Mouse (Mus musculus) midbrain, embryonic 12.5 days (tissue): ENCODE results near the gene Neurl3. TPM values are rescaled to one million over a fixed set of nuclear protein-coding genes. Genes with fewer than 3 reads are reported as not detected.

ENCODE experiments used
- ATAC-seq: fragments of 200-750 bp; cut with Nextera tagmentation; 2 replicates; pipeline ENCODE4 v1.8.0; 2017; ENCODE audit warnings: low read depth, moderate TSS enrichment, moderate library complexity; ENCODE audit not compliant: low FRiP score
- H3K27ac ChIP-seq: fragments of 300-500 bp; sonication (generic); replicated peaks from 2 replicates; pipeline ENCODE4 v1.5.1; 2016; ENCODE audit warnings: mild to moderate bottlenecking
- H3K27me3 ChIP-seq: fragments of 300-500 bp; sonication (generic); 2 replicates; pipeline ENCODE4 v1.6.1; 2016; ENCODE audit warnings: mild to moderate bottlenecking
- H3K36me3 ChIP-seq: fragments of 300-500 bp; sonication (generic); 2 replicates; pipeline ENCODE4 v1.6.1; 2016
- H3K4me1 ChIP-seq: fragments of 300-500 bp; sonication (generic); 2 replicates; pipeline ENCODE4 v1.6.1; 2016
- H3K4me2 ChIP-seq: fragments of 300-500 bp; sonication (generic); replicated peaks from 2 replicates; pipeline ENCODE4 v1.6.1; 2016; ENCODE audit warnings: mild to moderate bottlenecking, moderate library complexity
- H3K4me3 ChIP-seq: fragments of 300-500 bp; sonication (generic); 2 replicates; pipeline ENCODE4 v1.5.1; 2016; ENCODE audit warnings: mild to moderate bottlenecking
- H3K9ac ChIP-seq: fragments of 300-500 bp; sonication (generic); replicated peaks from 2 replicates; pipeline ENCODE4 v1.6.1; 2016; ENCODE audit warnings: mild to moderate bottlenecking, moderate library complexity
- H3K9me3 ChIP-seq: fragments of 300-500 bp; sonication (generic); 2 replicates; pipeline ENCODE4 v1.6.1; 2016; ENCODE audit warnings: mild to moderate bottlenecking
- WGBS: fragments of 180-500 bp; shearing (Covaris S2); methylation state at CpG from one replicate; pipeline ENCODE4 v1.1.7; 2016; 5-methylcytosine and 5-hydroxymethylcytosine counted together
- polyA plus RNA-seq: library from polyadenylated mRNA; unstranded; fragments of >200 nt; fragmentation: Nextera tagmentation; extraction: Ambion mirVana; gene quantifications from 2 replicates; pipeline ENCODE4 v1.2.1, GENCODE M21; 2016

The Neurl3 gene
- polyA plus RNA-seq: 0.31 and 0.43 TPM in 2 replicates

DNA sequence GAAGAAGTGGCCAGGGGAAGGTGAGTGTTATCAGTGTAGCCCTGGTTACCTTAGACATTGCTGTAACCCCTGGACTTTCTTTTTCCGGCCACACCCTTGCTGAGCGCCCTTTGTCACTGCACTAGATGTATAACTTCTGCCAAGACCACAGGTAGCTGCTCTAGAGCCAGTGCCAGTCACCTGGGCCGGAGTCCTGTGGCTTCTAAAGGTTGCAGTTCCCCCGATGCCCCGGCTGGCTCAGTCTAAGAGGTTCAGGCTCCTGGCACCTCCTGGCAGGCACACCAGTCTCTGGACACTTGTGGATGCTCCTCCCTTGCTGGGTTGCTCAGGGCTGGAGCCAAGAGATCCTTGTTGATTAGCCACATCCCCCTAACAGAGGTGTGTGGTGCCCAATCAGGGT, at the start of gene Neurl3:
TSS of gene Neurl3 (minus strand) at position 225 of the 400 bp plus-strand sequence.
- H3K27ac ChIP-seq: no peak within 1 kb of the TSS
- 87% methylated on average over 5 of the region's 5 CpGs for whole genome bisulfite sequencing

DNA sequence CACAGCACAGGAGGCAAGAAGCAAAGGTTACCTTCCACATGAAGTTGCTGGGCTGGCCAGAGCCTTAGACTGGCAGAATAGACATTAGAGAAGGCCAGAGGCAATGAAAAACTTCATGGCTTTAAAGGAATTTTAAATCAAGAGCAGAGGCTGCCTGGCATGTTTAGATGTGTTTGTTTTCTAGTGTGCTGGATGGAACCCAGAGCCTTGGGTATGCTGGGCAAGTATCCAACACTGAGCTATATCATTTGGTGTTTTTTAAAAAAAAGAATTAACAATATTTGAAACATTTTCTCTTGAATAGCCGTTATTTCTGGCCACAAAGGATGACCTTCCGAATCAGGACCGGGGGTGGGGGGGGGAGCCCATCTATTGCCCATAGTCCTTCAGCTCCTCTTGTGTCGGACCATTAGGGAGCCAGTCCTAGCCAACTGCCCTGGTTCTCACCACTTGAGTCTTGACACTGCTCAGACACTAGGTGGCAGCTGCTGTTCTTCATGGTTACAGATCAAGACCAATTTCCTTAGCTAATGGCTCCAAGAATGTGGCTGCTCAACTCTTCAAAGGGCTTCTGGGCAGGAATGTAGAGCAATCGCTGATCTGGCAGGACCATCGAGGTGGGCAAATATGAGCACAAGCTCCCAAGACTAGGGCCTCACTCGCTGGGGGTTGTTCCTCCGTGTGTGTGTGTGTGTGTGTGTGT, 49.4 kb upstream of the Neurl3 start:
- H3K4me3 ChIP-seq: no peak overlapping the region
- H3K9me3 ChIP-seq: no peaks in the 10 kb centered on the region
- no peaks in the 10 kb centered on the region for H3K27me3 ChIP-seq
- no peak overlapping the region for H3K9ac ChIP-seq
- H3K36me3 ChIP-seq: 0 out of 2 replicates have a peak, but pooled peaks cover 5% of the 10 kb centered on the region
- WGBS: 53% methylated on average over 8 of the region's 8 CpGs
- peak; percentile 72; the same call in 1 of the 2 replicates for ATAC-seq
- H3K4me2 ChIP-seq: no peak overlapping the region
- H3K27ac ChIP-seq: no peak overlapping the region
- H3K4me1 ChIP-seq: no peaks in the 10 kb centered on the region

More for the DNA sequence above, at the start of gene Neurl3:
- peaks cover 20% of the 10 kb centered on the region for H3K27me3 ChIP-seq
- H3K4me1 ChIP-seq: no peaks in the 10 kb centered on the region
- no peak within 1 kb of the TSS for H3K9ac ChIP-seq
- H3K4me3 ChIP-seq: no peak within 1 kb of the TSS
- no peak for ATAC-seq
- H3K4me2 ChIP-seq: no peak within 1 kb of the TSS
- no peaks in the 10 kb centered on the region for H3K9me3 ChIP-seq
- H3K36me3 ChIP-seq: no peaks in the 10 kb centered on the region

- Histone ChIP-seq H3K4me1 (no peaks in the 10 kb centered on the region), H3K9ac (no peak overlapping the region), H3K36me3 (0 out of 2 replicates have a peak, but pooled peaks cover 5% of the 10 kb centered on the region), H3K4me3 (no peak overlapping the region), H3K27me3 (0 out of 2 replicates have a peak, but pooled peaks cover 2% of the 10 kb centered on the region), H3K27ac (no peak overlapping the region), H3K4me2 (no peak overlapping the region), H3K9me3 (no peaks in the 10 kb centered on the region)
- 73% methylated on average over 9 of the region's 9 CpGs for WGBS
- no peak for ATAC-seq
These were observed 48.6 kb upstream of the Neurl3 start for GRCm38 (mm10) chr1:36323076-36323475.

- Histone ChIP-seq H3K4me2 (no peak overlapping the region), H3K4me1 (no peaks in the 10 kb centered on the region), H3K9ac (no peak overlapping the region), H3K4me3 (no peak overlapping the region), H3K27ac (no peak overlapping the region), H3K9me3 (no peaks in the 10 kb centered on the region), H3K36me3 (no peaks in the 10 kb centered on the region), H3K27me3 (0 out of 2 replicates have a peak, but pooled peaks cover 5% of the 10 kb centered on the region)
- WGBS: 76% methylated on average over 11 of the region's 11 CpGs
- ATAC-seq: no peak
These were observed 47.5 kb upstream of the Neurl3 start for GRCm38 (mm10) chr1:36321829-36322573.

GRCm38 (mm10) chr1:36321164-36321563, 46.7 kb upstream of the Neurl3 start:
- H3K9me3 ChIP-seq: no peaks in the 10 kb centered on the region
- 0 out of 2 replicates have a peak, but pooled peaks cover 5% of the 10 kb centered on the region for H3K27me3 ChIP-seq
- H3K9ac ChIP-seq: no peak overlapping the region
- no peaks in the 10 kb centered on the region for H3K36me3 ChIP-seq
- no peak overlapping the region for H3K27ac ChIP-seq
- H3K4me2 ChIP-seq: no peak overlapping the region
- WGBS: 86% methylated on average over 2 of the region's 2 CpGs
- no peak overlapping the region for H3K4me3 ChIP-seq
- H3K4me1 ChIP-seq: no peaks in the 10 kb centered on the region
- ATAC-seq: no peak

GRCm38 (mm10) chr1:36315776-36316100, 41.3 kb upstream of the Neurl3 start:
- ATAC-seq: no peak
- no peak overlapping the region for H3K4me3 ChIP-seq
- 89% methylated on average over 2 of the region's 2 CpGs for WGBS
- no peaks in the 10 kb centered on the region for H3K9me3 ChIP-seq
- H3K27me3 ChIP-seq: 0 out of 2 replicates have a peak, but pooled peaks cover 5% of the 10 kb centered on the region
- H3K4me1 ChIP-seq: no peaks in the 10 kb centered on the region
- H3K36me3 ChIP-seq: no peaks in the 10 kb centered on the region
- no peak overlapping the region for H3K9ac ChIP-seq
- no peak overlapping the region for H3K27ac ChIP-seq
- no peak overlapping the region for H3K4me2 ChIP-seq

GRCm38 (mm10) chr1:36314959-36315775, 40.7 kb upstream of the Neurl3 start:
- Histone ChIP-seq H3K36me3 (no peaks in the 10 kb centered on the region), H3K4me3 (no peak overlapping the region), H3K9me3 (no peaks in the 10 kb centered on the region), H3K27me3 (peaks cover 7% of the 10 kb centered on the region; the same call in 1 of the 2 replicates), H3K27ac (no peak overlapping the region), H3K9ac (no peak overlapping the region), H3K4me2 (no peak overlapping the region), H3K4me1 (no peaks in the 10 kb centered on the region)
- WGBS: 84% methylated on average over 11 of the region's 11 CpGs
- ATAC-seq: 0 out of 2 replicates have a peak, but pooled peaks have one; percentile 12

- H3K4me2 ChIP-seq: no peak overlapping the region
- no peak overlapping the region for H3K9ac ChIP-seq
- H3K9me3 ChIP-seq: no peaks in the 10 kb centered on the region
- H3K4me1 ChIP-seq: peaks cover 21% of the 10 kb centered on the region
- WGBS: 15% methylated on average over 3 of the region's 3 CpGs
- ATAC-seq: no peak
- no peak overlapping the region for H3K27ac ChIP-seq
- no peak overlapping the region for H3K4me3 ChIP-seq
- H3K27me3 ChIP-seq: peaks cover 30% of the 10 kb centered on the region
- no peaks in the 10 kb centered on the region for H3K36me3 ChIP-seq
These were observed 35.0 kb upstream of the Neurl3 start for GRCm38 (mm10) chr1:36309498-36309901.

- Histone ChIP-seq H3K4me3 (no peak overlapping the region), H3K9ac (no peak overlapping the region), H3K27me3 (peaks cover 35% of the 10 kb centered on the region), H3K27ac (no peak overlapping the region), H3K4me1 (peaks cover 21% of the 10 kb centered on the region), H3K4me2 (peak overlapping the region; percentile 75), H3K9me3 (no peaks in the 10 kb centered on the region), H3K36me3 (no peaks in the 10 kb centered on the region)
- 53% methylated on average over 9 of the region's 9 CpGs for WGBS
- no peak for ATAC-seq
These were observed 34.5 kb upstream of the Neurl3 start for GRCm38 (mm10) chr1:36308966-36309475.

DNA sequence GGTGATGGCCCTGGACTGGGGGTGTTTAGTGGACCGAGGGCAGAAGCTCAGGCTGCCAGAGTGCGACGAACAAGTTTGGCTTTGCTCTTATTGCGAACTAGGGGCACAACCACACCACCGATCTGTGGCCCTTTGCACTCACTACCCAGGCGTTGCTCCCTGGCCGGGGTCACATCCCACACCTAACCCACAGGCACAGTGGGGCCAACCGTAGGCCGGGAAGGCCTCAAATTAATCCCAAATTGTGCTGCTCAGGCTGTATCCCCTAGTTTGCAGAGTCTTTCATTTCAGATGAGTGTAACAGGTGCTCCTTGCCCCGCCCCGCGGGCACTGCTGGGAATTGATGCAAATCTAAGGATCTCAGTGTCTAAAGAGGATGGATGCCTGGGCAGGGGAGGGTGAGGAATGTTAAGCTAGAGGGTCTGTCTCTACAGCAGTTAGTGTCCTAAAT, 34.0 kb upstream of the Neurl3 start:
- no peaks in the 10 kb centered on the region for H3K9me3 ChIP-seq
- WGBS: 4% methylated on average over 12 of the region's 12 CpGs
- peak overlapping the region; percentile 58 for H3K4me3 ChIP-seq
- peaks cover 39% of the 10 kb centered on the region for H3K27me3 ChIP-seq
- no peak for ATAC-seq
- H3K27ac ChIP-seq: no peak overlapping the region
- H3K4me1 ChIP-seq: peaks cover 21% of the 10 kb centered on the region
- peak overlapping the region; percentile 75 for H3K4me2 ChIP-seq
- H3K36me3 ChIP-seq: no peaks in the 10 kb centered on the region
- H3K9ac ChIP-seq: peak overlapping the region; percentile 59; the same call in 1 of the 2 replicates

GRCm38 (mm10) chr1:36307495-36308280, 33.2 kb upstream of the Neurl3 start, which contains the start of gene Arid5a:
Gene Arid5a (plus strand): TSS chr1:36307733.
- H3K27ac ChIP-seq: no peak within 1 kb of the TSS

More at GRCm38 (mm10) chr1:36307495-36308280, 33.2 kb upstream of the Neurl3 start, which contains the start of gene Arid5a:
- H3K9me3 ChIP-seq: no peaks in the 10 kb centered on the region
- peaks cover 26% of the 10 kb centered on the region for H3K4me1 ChIP-seq
- H3K4me2 ChIP-seq: peak within 1 kb of the TSS; percentile 75
- peak within 1 kb of the TSS; percentile 59 for H3K9ac ChIP-seq
- 1% methylated on average over 64 of the region's 65 CpGs for WGBS
- H3K27me3 ChIP-seq: peaks cover 39% of the 10 kb centered on the region
- no peaks in the 10 kb centered on the region for H3K36me3 ChIP-seq
- peak within 1 kb of the TSS; percentile 58 for H3K4me3 ChIP-seq
- peak; percentile 94 for ATAC-seq
